Mouse (Mus musculus) lung, embryonic 15.5 days (tissue): ENCODE measurements around the gene C1qtnf5. TPM values are rescaled to one million over a fixed set of nuclear protein-coding genes. Genes with fewer than 3 reads are reported as not detected.
A peak's percentile ranks its signal among the peaks of the same experiment; 100 is the strongest.

Source experiments
- ATAC-seq: fragments of 200-750 bp; cut with Nextera tagmentation; 2 replicates; pipeline ENCODE4 v1.8.0; 2017; ENCODE audit warnings: moderate number of reproducible peaks, borderline replicate concordance; ENCODE audit not compliant: low FRiP score, low TSS enrichment; ENCODE audit errors: extremely low read depth
- H3K27ac ChIP-seq: fragments of 300-500 bp; sonication (generic); 2 replicates; pipeline ENCODE4 v1.5.1; 2015; ENCODE audit warnings: moderate library complexity, mild to moderate bottlenecking, inconsistent platforms
- H3K27me3 ChIP-seq: fragments of 300-500 bp; sonication (generic); 2 replicates; pipeline ENCODE4 v1.6.1; 2015; ENCODE audit warnings: inconsistent platforms
- H3K36me3 ChIP-seq: fragments of 300-500 bp; sonication (generic); 2 replicates; pipeline ENCODE4 v1.6.1; 2015; ENCODE audit warnings: inconsistent platforms
- H3K4me1 ChIP-seq: fragments of 300-500 bp; sonication (generic); 2 replicates; pipeline ENCODE4 v1.6.1; 2015; ENCODE audit warnings: inconsistent platforms
- H3K4me2 ChIP-seq: fragments of 300-500 bp; sonication (generic); 2 replicates; pipeline ENCODE4 v1.6.1; 2015; ENCODE audit warnings: inconsistent platforms, mild to moderate bottlenecking, moderate library complexity
- H3K4me3 ChIP-seq: fragments of 300-500 bp; sonication (generic); 2 replicates; pipeline ENCODE4 v1.5.1; 2015; ENCODE audit warnings: mild to moderate bottlenecking, inconsistent platforms
- H3K9ac ChIP-seq: fragments of 300-500 bp; sonication (generic); 2 replicates; pipeline ENCODE4 v1.6.1; 2015; ENCODE audit warnings: inconsistent platforms
- H3K9me3 ChIP-seq: fragments of 300-500 bp; sonication (generic); 2 replicates; pipeline ENCODE4 v1.6.1; 2016; ENCODE audit warnings: inconsistent platforms
- WGBS: fragments of 180-500 bp; shearing (Covaris S2); methylation state at CpG from one replicate; pipeline ENCODE4 v1.1.7; 2015; 5-methylcytosine and 5-hydroxymethylcytosine counted together
- polyA plus RNA-seq: library from polyadenylated mRNA; unstranded; fragments of >200 nt; fragmentation: Nextera tagmentation; extraction: Ambion mirVana; gene quantifications from 2 replicates; pipeline ENCODE4 v1.2.1, GENCODE M21; 2015

Gene C1qtnf5
- polyA plus RNA-seq, 1 experiment from 2014 or later: 6.3 TPM

- Histone ChIP-seq H3K27me3 (peaks cover 11% of the 10 kb centered on the region), H3K9ac (no peak overlapping the region), H3K4me2 (no peak overlapping the region), H3K36me3 (no peaks in the 10 kb centered on the region), H3K9me3 (no peaks in the 10 kb centered on the region), H3K4me1 (peaks cover 18% of the 10 kb centered on the region; the same call in 1 of the 2 replicates), H3K4me3 (no peak overlapping the region), H3K27ac (no peak overlapping the region)
- WGBS: 66% methylated on average over 5 of the region's 5 CpGs
- no peak for ATAC-seq
These were observed 33.9 kb upstream of the C1qtnf5 start for GRCm38 (mm10) chr9:44073115-44073514.

- Histone ChIP-seq H3K4me1 (peaks cover 32% of the 10 kb centered on the region), H3K27me3 (peaks cover 11% of the 10 kb centered on the region), H3K36me3 (no peaks in the 10 kb centered on the region), H3K27ac (no peak overlapping the region), H3K9ac (no peak overlapping the region), H3K4me2 (no peak overlapping the region), H3K4me3 (no peak overlapping the region), H3K9me3 (no peaks in the 10 kb centered on the region)
- 62% methylated on average over 9 of the region's 9 CpGs for WGBS
- ATAC-seq: no peak
These were observed 32.4 kb upstream of the C1qtnf5 start for GRCm38 (mm10) chr9:44074395-44075275.

GRCm38 (mm10) chr9:44075276-44075995, 31.6 kb upstream of the C1qtnf5 start:
- no peaks in the 10 kb centered on the region for H3K9me3 ChIP-seq
- ATAC-seq: no peak
- WGBS: 80% methylated on average over 24 of the region's 24 CpGs
- H3K4me1 ChIP-seq: peaks cover 32% of the 10 kb centered on the region
- no peaks in the 10 kb centered on the region for H3K36me3 ChIP-seq
- peaks cover 7% of the 10 kb centered on the region for H3K27me3 ChIP-seq
- no peak overlapping the region for H3K9ac ChIP-seq
- no peak overlapping the region for H3K4me2 ChIP-seq
- H3K27ac ChIP-seq: no peak overlapping the region
- H3K4me3 ChIP-seq: no peak overlapping the region

- Histone ChIP-seq H3K9me3 (no peaks in the 10 kb centered on the region), H3K27me3 (no peaks in the 10 kb centered on the region; the same call in none of the 2 replicates), H3K4me2 (no peak overlapping the region), H3K9ac (no peak overlapping the region), H3K4me3 (no peak overlapping the region), H3K27ac (no peak overlapping the region), H3K4me1 (peaks cover 27% of the 10 kb centered on the region), H3K36me3 (no peaks in the 10 kb centered on the region)
- ATAC-seq: no peak
- WGBS: 63% methylated on average over 16 of the region's 16 CpGs
These were observed 30.9 kb upstream of the C1qtnf5 start for GRCm38 (mm10) chr9:44075996-44076763.

GRCm38 (mm10) chr9:44076764-44077120, 30.3 kb upstream of the C1qtnf5 start:
- Histone ChIP-seq H3K27me3 (no peaks in the 10 kb centered on the region; the same call in none of the 2 replicates), H3K9ac (no peak overlapping the region), H3K4me1 (peaks cover 22% of the 10 kb centered on the region), H3K9me3 (no peaks in the 10 kb centered on the region), H3K36me3 (no peaks in the 10 kb centered on the region), H3K27ac (no peak overlapping the region), H3K4me3 (no peak overlapping the region), H3K4me2 (no peak overlapping the region)
- 16% methylated on average over 5 of the region's 5 CpGs for WGBS
- no peak for ATAC-seq

GRCm38 (mm10) chr9:44077266-44077910, 29.7 kb upstream of the C1qtnf5 start:
- H3K4me3 ChIP-seq: no peak overlapping the region
- no peaks in the 10 kb centered on the region for H3K36me3 ChIP-seq
- no peaks in the 10 kb centered on the region for H3K9me3 ChIP-seq
- no peak overlapping the region for H3K27ac ChIP-seq
- peaks cover 17% of the 10 kb centered on the region for H3K4me1 ChIP-seq
- peaks cover 2% of the 10 kb centered on the region for H3K27me3 ChIP-seq
- no peak overlapping the region for H3K4me2 ChIP-seq
- ATAC-seq: no peak
- WGBS: 73% methylated on average over 11 of the region's 11 CpGs
- no peak overlapping the region for H3K9ac ChIP-seq

- no peak for ATAC-seq
- H3K9ac ChIP-seq: no peak overlapping the region
- no peaks in the 10 kb centered on the region for H3K9me3 ChIP-seq
- H3K27ac ChIP-seq: no peak overlapping the region
- peaks cover 11% of the 10 kb centered on the region for H3K27me3 ChIP-seq
- H3K4me3 ChIP-seq: no peak overlapping the region
- WGBS: 74% methylated on average over 10 of the region's 10 CpGs
- H3K4me1 ChIP-seq: peaks cover 14% of the 10 kb centered on the region
- H3K4me2 ChIP-seq: peak overlapping the region; percentile 24
- H3K36me3 ChIP-seq: no peaks in the 10 kb centered on the region
These were observed 28.8 kb upstream of the C1qtnf5 start for GRCm38 (mm10) chr9:44078136-44078797.

- WGBS: 19% methylated on average over 16 of the region's 16 CpGs
- Histone ChIP-seq H3K27me3 (peaks cover 20% of the 10 kb centered on the region), H3K4me1 (peaks cover 23% of the 10 kb centered on the region), H3K9me3 (no peaks in the 10 kb centered on the region), H3K36me3 (no peaks in the 10 kb centered on the region), H3K27ac (no peak overlapping the region), H3K4me3 (no peak overlapping the region), H3K9ac (no peak overlapping the region), H3K4me2 (peak overlapping the region; percentile 24)
- peak; percentile 75 for ATAC-seq
These were observed 27.9 kb upstream of the C1qtnf5 start for GRCm38 (mm10) chr9:44078955-44079756.

- no peak for ATAC-seq
- Histone ChIP-seq H3K27ac (no peak overlapping the region), H3K9me3 (no peaks in the 10 kb centered on the region), H3K4me1 (peaks cover 30% of the 10 kb centered on the region), H3K36me3 (no peaks in the 10 kb centered on the region), H3K4me3 (no peak overlapping the region), H3K27me3 (peaks cover 24% of the 10 kb centered on the region), H3K4me2 (no peak overlapping the region), H3K9ac (no peak overlapping the region)
- WGBS: 57% methylated on average over 10 of the region's 10 CpGs
These were observed 26.9 kb upstream of the C1qtnf5 start for GRCm38 (mm10) chr9:44079997-44080780.

- Histone ChIP-seq H3K27me3 (peaks cover 31% of the 10 kb centered on the region), H3K4me2 (no peak overlapping the region), H3K4me3 (no peak overlapping the region), H3K9ac (no peak overlapping the region), H3K36me3 (no peaks in the 10 kb centered on the region), H3K9me3 (no peaks in the 10 kb centered on the region), H3K4me1 (peaks cover 35% of the 10 kb centered on the region), H3K27ac (no peak overlapping the region)
- WGBS: 43% methylated on average over 5 of the region's 5 CpGs
- ATAC-seq: no peak
These were observed 26.1 kb upstream of the C1qtnf5 start for GRCm38 (mm10) chr9:44080953-44081352.
